Mouse (Mus musculus): ENCODE data around the gene 1500011B03Rik. TPM values are rescaled to one million over a fixed set of nuclear protein-coding genes. Genes with fewer than 3 reads are reported as not detected.
"Not testable (repeated sequence)": the region's sequence is repeated elsewhere in the genome, so short reads cannot be mapped to it uniquely, and the experiment has no call there.

The 1500011B03Rik gene
- 31.2 and 32.5 TPM in 2 replicates for polyA plus RNA-seq (2015; fragmentation: Nextera tagmentation; extraction: Ambion mirVana)

GRCm38 (mm10) chr5:114822796-114823688, at the start of gene 1500011B03Rik:
Gene 1500011B03Rik (minus strand): TSS chr5:114823468.
- peak; percentile 46 for ATAC-seq

GRCm38 (mm10) chr5:114865279-114865678, 42.0 kb upstream of the 1500011B03Rik start:
- Histone ChIP-seq H3K4me2 (ENCODE audit: low read depth, low read length) (no peak overlapping the region), H3K27me3 (ENCODE audit: insufficient read depth, low read length) (no peaks in the 10 kb centered on the region), H3K36me3 (replicated peaks; ENCODE audit: insufficient read depth, low read length) (no peaks in the 10 kb centered on the region), H3K9me3 (ENCODE audit: low read length) (peaks cover 7% of the 10 kb centered on the region), H3K4me3 (ENCODE audit: low read depth, low read length) (no peak overlapping the region), H3K27ac (ENCODE audit: low read depth) (no peak overlapping the region), H3K4me1 (ENCODE audit: insufficient read depth) (peaks cover 4% of the 10 kb centered on the region; the same call in 1 of the 2 replicates), H3K9ac (replicated peaks) (no peak overlapping the region)
- ATAC-seq (no peak), DNase-seq (no peak)
- TF ChIP-seq EP300 (IDR thresholded peaks at IDR 0.05; ENCODE audit: low read depth) (no peak), CTCF (IDR thresholded peaks at IDR 0.05; ENCODE audit: low read depth) (no peak)
- 83% methylated on average over 12 of the region's 12 CpGs for WGBS (ENCODE audit: insufficient replicate concordance)

More at GRCm38 (mm10) chr5:114822796-114823688, at the start of gene 1500011B03Rik:
- H3K27me3 ChIP-seq (ENCODE audit: insufficient read depth, low read length): no peaks in the 10 kb centered on the region
- peak within 1 kb of the TSS; percentile 61; the same call in 1 of the 2 replicates for H3K9ac ChIP-seq (replicated peaks)
- H3K9me3 ChIP-seq (ENCODE audit: low read length): no peaks in the 10 kb centered on the region
- 11% methylated on average over 53 of the region's 53 CpGs for WGBS (ENCODE audit: insufficient replicate concordance)
- H3K4me1 ChIP-seq (ENCODE audit: insufficient read depth): peaks cover 9% of the 10 kb centered on the region; the same call in 1 of the 2 replicates
- DNase-seq: peak; percentile 84
- H3K4me2 ChIP-seq (ENCODE audit: low read depth, low read length): peak within 1 kb of the TSS; percentile 94
- peak within 1 kb of the TSS; percentile 36; the same call in 1 of the 2 replicates for H3K27ac ChIP-seq (ENCODE audit: low read depth)
- no peak for TF ChIP-seq EP300 (IDR thresholded peaks at IDR 0.05; ENCODE audit: low read depth)
- no peak for TF ChIP-seq CTCF (IDR thresholded peaks at IDR 0.05; ENCODE audit: low read depth)
- H3K36me3 ChIP-seq (replicated peaks; ENCODE audit: insufficient read depth, low read length): no peaks in the 10 kb centered on the region
- peak within 1 kb of the TSS; percentile 61 for H3K4me3 ChIP-seq (ENCODE audit: low read depth, low read length)

- ATAC-seq (no peak; the same call in 1 of the 2 replicates), DNase-seq (no peak)
- Histone ChIP-seq H3K9me3 (ENCODE audit: low read length) (peaks cover 7% of the 10 kb centered on the region), H3K9ac (replicated peaks) (no peak overlapping the region), H3K36me3 (replicated peaks; ENCODE audit: insufficient read depth, low read length) (no peaks in the 10 kb centered on the region), H3K27me3 (ENCODE audit: insufficient read depth, low read length) (no peaks in the 10 kb centered on the region), H3K4me3 (ENCODE audit: low read depth, low read length) (no peak overlapping the region), H3K27ac (ENCODE audit: low read depth) (no peak overlapping the region), H3K4me1 (ENCODE audit: insufficient read depth) (peaks cover 4% of the 10 kb centered on the region; the same call in 1 of the 2 replicates), H3K4me2 (ENCODE audit: low read depth, low read length) (no peak overlapping the region)
- no peak for TF ChIP-seq CTCF (IDR thresholded peaks at IDR 0.05; ENCODE audit: low read depth)
- peak; percentile 32; the same call in 1 of the 2 replicates for TF ChIP-seq EP300 (IDR thresholded peaks at IDR 0.05; ENCODE audit: low read depth)
- WGBS (ENCODE audit: insufficient replicate concordance): 60% methylated on average over 7 of the region's 7 CpGs
Observed at GRCm38 (mm10) chr5:114864813-114865212, 41.5 kb upstream of the 1500011B03Rik start.

- 0 out of 2 replicates have a peak overlapping the region, but pooled peaks have one; percentile 21 for H3K9ac ChIP-seq (replicated peaks)
- no peaks in the 10 kb centered on the region for H3K36me3 ChIP-seq (replicated peaks; ENCODE audit: insufficient read depth, low read length)
- H3K4me1 ChIP-seq (ENCODE audit: insufficient read depth): peaks cover 4% of the 10 kb centered on the region; the same call in 1 of the 2 replicates
- H3K4me2 ChIP-seq (ENCODE audit: low read depth, low read length): no peak overlapping the region
- 0 out of 2 replicates have a peak, but pooled peaks cover 10% of the 10 kb centered on the region for H3K27me3 ChIP-seq (ENCODE audit: insufficient read depth, low read length)
- TF ChIP-seq EP300 (IDR thresholded peaks at IDR 0.05; ENCODE audit: low read depth): no peak
- no peak for TF ChIP-seq CTCF (IDR thresholded peaks at IDR 0.05; ENCODE audit: low read depth)
- no peak overlapping the region for H3K27ac ChIP-seq (ENCODE audit: low read depth)
- whole genome bisulfite sequencing (ENCODE audit: insufficient replicate concordance): 51% methylated on average over 6 of the region's 6 CpGs
- ATAC-seq (peak; percentile 62), DNase-seq (no peak)
- no peak overlapping the region for H3K4me3 ChIP-seq (ENCODE audit: low read depth, low read length)
- H3K9me3 ChIP-seq (ENCODE audit: low read length): no peaks in the 10 kb centered on the region
Observed at GRCm38 (mm10) chr5:114861730-114862129, 38.5 kb upstream of the 1500011B03Rik start.

- ATAC-seq (0 out of 2 replicates have a peak, but pooled peaks have one; percentile 26), DNase-seq (peak; percentile 82)
- peak overlapping the region; percentile 10; the same call in 1 of the 2 replicates for H3K4me2 ChIP-seq (ENCODE audit: low read depth, low read length)
- TF ChIP-seq EP300 (IDR thresholded peaks at IDR 0.05; ENCODE audit: low read depth) (no peak), CTCF (IDR thresholded peaks at IDR 0.05; ENCODE audit: low read depth) (peak; percentile 85)
- 5% methylated on average over 18 of the region's 18 CpGs for WGBS (ENCODE audit: insufficient replicate concordance)
- no peaks in the 10 kb centered on the region for H3K36me3 ChIP-seq (replicated peaks; ENCODE audit: insufficient read depth, low read length)
- H3K9me3 ChIP-seq (ENCODE audit: low read length): no peaks in the 10 kb centered on the region
- H3K4me1 ChIP-seq (ENCODE audit: insufficient read depth): peaks cover 4% of the 10 kb centered on the region; the same call in 1 of the 2 replicates
- 0 out of 2 replicates have a peak, but pooled peaks cover 10% of the 10 kb centered on the region for H3K27me3 ChIP-seq (ENCODE audit: insufficient read depth, low read length)
- no peak overlapping the region for H3K4me3 ChIP-seq (ENCODE audit: low read depth, low read length)
- H3K27ac ChIP-seq (ENCODE audit: low read depth): no peak overlapping the region
- no peak overlapping the region for H3K9ac ChIP-seq (replicated peaks)
Observed at GRCm38 (mm10) chr5:114859253-114859652, 36.0 kb upstream of the 1500011B03Rik start.

GRCm38 (mm10) chr5:114858582-114858981, 35.3 kb upstream of the 1500011B03Rik start, which contains the start of gene Gm9936:
Gene Gm9936 (minus strand): TSS chr5:114858682.
- Histone ChIP-seq H3K4me3 (ENCODE audit: low read depth, low read length) (no peak within 1 kb of the TSS), H3K4me1 (ENCODE audit: insufficient read depth) (peaks cover 4% of the 10 kb centered on the region; the same call in 1 of the 2 replicates), H3K4me2 (ENCODE audit: low read depth, low read length) (peak within 1 kb of the TSS; percentile 10; the same call in 1 of the 2 replicates), H3K27ac (ENCODE audit: low read depth) (no peak within 1 kb of the TSS), H3K36me3 (replicated peaks; ENCODE audit: insufficient read depth, low read length) (no peaks in the 10 kb centered on the region), H3K27me3 (ENCODE audit: insufficient read depth, low read length) (0 out of 2 replicates have a peak, but pooled peaks cover 10% of the 10 kb centered on the region), H3K9ac (replicated peaks) (no peak within 1 kb of the TSS), H3K9me3 (ENCODE audit: low read length) (no peaks in the 10 kb centered on the region)
- ATAC-seq (no peak), DNase-seq (no peak)
- 70% methylated on average over 12 of the region's 12 CpGs for WGBS (ENCODE audit: insufficient replicate concordance)
- no peak for TF ChIP-seq EP300 (IDR thresholded peaks at IDR 0.05; ENCODE audit: low read depth)
- TF ChIP-seq CTCF (IDR thresholded peaks at IDR 0.05; ENCODE audit: low read depth): no peak

GRCm38 (mm10) chr5:114853364-114853763, 30.1 kb upstream of the 1500011B03Rik start, which contains the start of gene 4930519G04Rik:
Gene 4930519G04Rik (plus strand): TSS chr5:114853664.
- ATAC-seq: not testable (repeated sequence)

More at GRCm38 (mm10) chr5:114853364-114853763, 30.1 kb upstream of the 1500011B03Rik start, which contains the start of gene 4930519G04Rik:
- 84% methylated on average over 3 of the region's 5 CpGs for WGBS (ENCODE audit: insufficient replicate concordance)
- not testable (repeated sequence) for H3K9ac ChIP-seq (replicated peaks); H3K4me3 ChIP-seq (ENCODE audit: low read depth, low read length); H3K4me2 ChIP-seq (ENCODE audit: low read depth, low read length); H3K36me3 ChIP-seq (replicated peaks; ENCODE audit: insufficient read depth, low read length); H3K27me3 ChIP-seq (ENCODE audit: insufficient read depth, low read length); DNase-seq; H3K27ac ChIP-seq (ENCODE audit: low read depth); H3K9me3 ChIP-seq (ENCODE audit: low read length); H3K4me1 ChIP-seq (ENCODE audit: insufficient read depth)

Data from liver, postnatal 0 days (tissue).